Mouse (Mus musculus): Measurements from ENCODE around the gene Arid4a.

DNA sequence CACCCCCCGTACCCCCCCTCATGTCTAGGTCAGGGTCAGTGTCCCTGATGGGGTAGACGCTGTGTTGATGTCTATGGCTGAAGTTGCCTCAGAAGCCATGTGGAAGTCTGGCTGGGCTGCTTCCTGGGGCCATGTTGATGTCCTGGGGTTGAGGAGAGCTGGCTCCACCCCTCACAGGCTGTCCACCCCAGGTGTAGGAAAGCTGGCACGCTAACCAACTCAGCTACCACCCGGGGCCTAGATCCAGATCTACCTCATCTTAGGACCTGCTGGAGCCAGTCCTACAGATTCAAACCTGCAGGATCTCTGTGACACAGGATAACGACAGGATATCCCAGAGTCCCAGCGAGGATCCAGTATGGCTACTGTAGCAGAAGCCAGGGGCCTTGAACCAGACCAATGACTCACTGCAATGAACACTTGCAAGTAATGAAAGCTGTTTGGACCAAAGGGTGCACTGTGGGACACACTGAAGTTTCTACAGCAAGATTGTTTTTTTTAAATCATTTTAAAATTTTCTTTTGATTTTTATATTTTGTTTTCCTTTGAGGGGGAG lies 91.5 kb downstream of the Arid4a start:
- no peak for TF ChIP-seq CTCF (IDR thresholded peaks at IDR 0.05; ENCODE audit: extremely low read depth, insufficient read depth, low read length)
- TF ChIP-seq POLR2A (IDR thresholded peaks at IDR 0.05; ENCODE audit: extremely low read depth, insufficient read depth, low read length), result no peak
